Mouse (Mus musculus): ENCODE results near the gene Npr1. TPM values are rescaled to one million over a fixed set of nuclear protein-coding genes. Genes with fewer than 3 reads are reported as not detected.

Gene Npr1
- polyA plus RNA-seq (2014; fragmentation: Nextera tagmentation; extraction: Ambion mirVana), result 1.7 and 3.0 TPM in 2 replicates

DNA sequence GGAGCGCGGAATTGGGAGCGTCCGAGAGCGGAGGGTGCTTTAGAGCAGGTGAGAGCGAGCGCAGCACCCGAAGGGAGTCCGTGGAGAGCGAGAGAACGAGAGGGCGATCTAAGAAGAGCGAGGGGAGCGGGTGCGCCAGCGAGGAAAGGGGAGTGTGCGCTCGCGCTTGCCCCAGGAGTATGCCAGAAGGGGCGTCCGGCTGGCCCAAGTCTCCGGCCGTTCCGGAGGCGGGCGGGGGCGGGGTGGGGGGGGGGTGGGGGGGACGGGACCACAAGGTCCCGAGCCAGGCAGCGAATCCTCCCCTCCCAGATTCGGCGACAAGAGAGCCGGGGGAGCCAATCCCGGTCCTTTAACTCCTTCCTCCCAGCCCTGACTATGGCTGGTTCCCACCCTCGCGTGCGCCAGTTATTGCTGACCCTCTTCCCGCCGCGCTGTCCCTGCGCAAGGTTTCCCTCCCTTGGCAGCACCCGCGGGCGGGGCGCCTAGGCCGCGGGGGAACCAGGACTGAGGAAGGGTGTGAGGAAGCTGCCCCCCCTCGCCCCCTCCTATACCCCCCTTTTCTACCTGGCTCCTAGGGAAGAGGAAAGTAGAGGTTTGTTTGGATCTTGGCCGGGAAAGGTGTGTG, at the start of gene Npr1:
Npr1 (minus strand) TSS at position 181 of the 625 bp plus-strand sequence.
- Histone ChIP-seq H3K9me3 (replicated peaks; ENCODE audit: control insufficient read depth, low read length) (no peaks in the 10 kb centered on the region), H3K9ac (replicated peaks; ENCODE audit: low read length) (peak within 1 kb of the TSS; percentile 51), H3K27me3 (ENCODE audit: control insufficient read depth, insufficient read depth, low read length) (peaks cover 30% of the 10 kb centered on the region), H3K4me2 (ENCODE audit: low read depth, low read length) (peak within 1 kb of the TSS; percentile 79), H3K4me1 (ENCODE audit: control insufficient read depth, insufficient read depth, low read length) (peaks cover 5% of the 10 kb centered on the region), H3K27ac (replicated peaks; ENCODE audit: low read depth, low read length) (no peak within 1 kb of the TSS), H3K4me3 (ENCODE audit: low read depth, low read length) (peak within 1 kb of the TSS; percentile 45), H3K36me3 (replicated peaks; ENCODE audit: control insufficient read depth, insufficient read depth, low read depth, low read length) (no peaks in the 10 kb centered on the region)
- ATAC-seq (replicated peaks; ENCODE audit: insufficient number of reproducible peaks, low FRiP score, low TSS enrichment, low read depth) (0 out of 2 replicates have a peak, but pooled peaks have one; percentile 20), DNase-seq (ENCODE audit: low spot score) (peak; percentile 28)
- under 1% methylated on average over 33 of the region's 49 CpGs for WGBS

- Histone ChIP-seq H3K9me3 (replicated peaks; ENCODE audit: control insufficient read depth, low read length) (no peaks in the 10 kb centered on the region), H3K27ac (replicated peaks; ENCODE audit: low read depth, low read length) (no peak overlapping the region), H3K9ac (replicated peaks; ENCODE audit: low read length) (peak overlapping the region; percentile 52; the same call in 1 of the 2 replicates), H3K4me3 (ENCODE audit: low read depth, low read length) (peak overlapping the region; percentile 29; the same call in 1 of the 2 replicates), H3K4me1 (ENCODE audit: control insufficient read depth, insufficient read depth, low read length) (peaks cover 9% of the 10 kb centered on the region), H3K27me3 (ENCODE audit: control insufficient read depth, insufficient read depth, low read length) (0 out of 2 replicates have a peak, but pooled peaks cover 8% of the 10 kb centered on the region), H3K4me2 (ENCODE audit: low read depth, low read length) (peak overlapping the region; percentile 73), H3K36me3 (replicated peaks; ENCODE audit: control insufficient read depth, insufficient read depth, low read depth, low read length) (no peaks in the 10 kb centered on the region)
- no peak for DNase-seq (ENCODE audit: low spot score)
- WGBS, result 61% methylated on average over 1 of the region's 1 CpGs
- ATAC-seq (replicated peaks; ENCODE audit: insufficient number of reproducible peaks, low FRiP score, low TSS enrichment, low read depth), result 0 out of 2 replicates have a peak, but pooled peaks have one; percentile 8
These were observed 49.6 kb upstream of the Npr1 start for GRCm38 (mm10) chr3:90515242-90515641.

DNA sequence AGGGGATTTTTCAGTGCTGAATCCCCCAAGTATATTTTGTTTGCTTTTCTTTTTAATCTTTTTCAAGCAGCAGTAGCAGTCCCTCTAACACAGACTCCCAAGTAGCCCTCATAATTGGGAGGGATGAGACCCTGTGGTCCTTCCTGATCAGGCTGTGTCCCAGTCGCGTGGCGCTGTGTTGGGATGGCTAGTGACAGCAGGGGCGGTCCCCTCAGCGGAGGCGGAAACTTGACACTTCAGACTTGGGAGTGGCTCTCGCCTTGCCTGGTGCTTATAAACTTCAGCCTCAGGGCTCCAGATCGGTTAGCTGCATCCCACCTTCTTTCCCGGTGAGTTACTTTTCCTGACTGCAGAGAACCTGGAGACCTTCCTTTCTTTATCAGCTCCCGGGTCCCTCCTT, 49.0 kb upstream of the Npr1 start:
- Histone ChIP-seq H3K4me2 (ENCODE audit: low read depth, low read length) (peak overlapping the region; percentile 73), H3K4me3 (ENCODE audit: low read depth, low read length) (peak overlapping the region; percentile 29), H3K9me3 (replicated peaks; ENCODE audit: control insufficient read depth, low read length) (no peaks in the 10 kb centered on the region), H3K27me3 (ENCODE audit: control insufficient read depth, insufficient read depth, low read length) (0 out of 2 replicates have a peak, but pooled peaks cover 8% of the 10 kb centered on the region), H3K4me1 (ENCODE audit: control insufficient read depth, insufficient read depth, low read length) (peaks cover 9% of the 10 kb centered on the region), H3K27ac (replicated peaks; ENCODE audit: low read depth, low read length) (no peak overlapping the region), H3K36me3 (replicated peaks; ENCODE audit: control insufficient read depth, insufficient read depth, low read depth, low read length) (no peaks in the 10 kb centered on the region), H3K9ac (replicated peaks; ENCODE audit: low read length) (peak overlapping the region; percentile 52)
- DNase-seq (ENCODE audit: low spot score), result peak; percentile 79
- under 1% methylated on average over 10 of the region's 10 CpGs for WGBS
- ATAC-seq (replicated peaks; ENCODE audit: insufficient number of reproducible peaks, low FRiP score, low TSS enrichment, low read depth), result peak; percentile 64

GRCm38 (mm10) chr3:90513796-90514590, 48.3 kb upstream of the Npr1 start, which contains the start of the genes S100a1 and S100a13:
TSS of gene S100a1 (minus strand) at chr3:90514392.
TSS of gene S100a13 (plus strand) at chr3:90514435.
- Histone ChIP-seq H3K36me3 (replicated peaks; ENCODE audit: control insufficient read depth, insufficient read depth, low read depth, low read length) (no peaks in the 10 kb centered on the region), H3K9me3 (replicated peaks; ENCODE audit: control insufficient read depth, low read length) (no peaks in the 10 kb centered on the region), H3K4me2 (ENCODE audit: low read depth, low read length) (peak within 1 kb of the TSS; percentile 73), H3K27ac (replicated peaks; ENCODE audit: low read depth, low read length) (no peak within 1 kb of the TSS), H3K9ac (replicated peaks; ENCODE audit: low read length) (peak within 1 kb of the TSS; percentile 52), H3K4me1 (ENCODE audit: control insufficient read depth, insufficient read depth, low read length) (peaks cover 9% of the 10 kb centered on the region), H3K27me3 (ENCODE audit: control insufficient read depth, insufficient read depth, low read length) (0 out of 2 replicates have a peak, but pooled peaks cover 8% of the 10 kb centered on the region), H3K4me3 (ENCODE audit: low read depth, low read length) (peak within 1 kb of the TSS; percentile 29)
- ATAC-seq (replicated peaks; ENCODE audit: insufficient number of reproducible peaks, low FRiP score, low TSS enrichment, low read depth), result 0 out of 2 replicates have a peak, but pooled peaks have one; percentile 22
- no peak for DNase-seq (ENCODE audit: low spot score)
- 4% methylated on average over 25 of the region's 25 CpGs for WGBS

GRCm38 (mm10) chr3:90512948-90513642, 47.4 kb upstream of the Npr1 start:
- Histone ChIP-seq H3K27ac (replicated peaks; ENCODE audit: low read depth, low read length) (no peak overlapping the region), H3K4me1 (ENCODE audit: control insufficient read depth, insufficient read depth, low read length) (peaks cover 9% of the 10 kb centered on the region), H3K9ac (replicated peaks; ENCODE audit: low read length) (no peak overlapping the region), H3K4me2 (ENCODE audit: low read depth, low read length) (no peak overlapping the region), H3K4me3 (ENCODE audit: low read depth, low read length) (no peak overlapping the region), H3K36me3 (replicated peaks; ENCODE audit: control insufficient read depth, insufficient read depth, low read depth, low read length) (no peaks in the 10 kb centered on the region), H3K9me3 (replicated peaks; ENCODE audit: control insufficient read depth, low read length) (no peaks in the 10 kb centered on the region), H3K27me3 (ENCODE audit: control insufficient read depth, insufficient read depth, low read length) (0 out of 2 replicates have a peak, but pooled peaks cover 8% of the 10 kb centered on the region)
- DNase-seq (ENCODE audit: low spot score) (no peak), ATAC-seq (replicated peaks; ENCODE audit: insufficient number of reproducible peaks, low FRiP score, low TSS enrichment, low read depth) (no peak)
- WGBS, result 75% methylated on average over 9 of the region's 9 CpGs

DNA sequence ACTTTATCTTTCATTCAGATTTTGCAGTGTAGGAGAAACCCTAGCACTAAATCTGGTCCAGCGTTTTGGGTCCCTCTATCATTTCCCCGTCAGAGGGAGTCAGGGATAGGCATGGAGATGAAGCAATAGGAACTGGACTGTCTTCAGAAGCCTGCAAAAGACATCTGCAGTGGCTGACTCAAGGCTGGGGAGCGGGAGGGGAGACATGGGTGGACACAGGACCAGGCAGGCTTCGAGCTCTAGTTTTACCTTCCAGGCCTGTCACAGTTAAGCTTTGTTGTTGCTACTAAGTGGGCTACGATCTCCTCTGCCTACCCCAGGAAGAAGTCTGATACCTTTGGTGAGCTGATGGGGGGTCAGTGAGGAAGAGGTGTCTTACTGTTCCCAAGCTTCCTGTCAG, 46.6 kb upstream of the Npr1 start:
- Histone ChIP-seq H3K36me3 (replicated peaks; ENCODE audit: control insufficient read depth, insufficient read depth, low read depth, low read length) (no peaks in the 10 kb centered on the region; the same call in 1 of the 2 replicates), H3K4me3 (ENCODE audit: low read depth, low read length) (no peak overlapping the region), H3K9me3 (replicated peaks; ENCODE audit: control insufficient read depth, low read length) (no peaks in the 10 kb centered on the region), H3K9ac (replicated peaks; ENCODE audit: low read length) (no peak overlapping the region), H3K27ac (replicated peaks; ENCODE audit: low read depth, low read length) (no peak overlapping the region), H3K4me1 (ENCODE audit: control insufficient read depth, insufficient read depth, low read length) (peaks cover 9% of the 10 kb centered on the region), H3K27me3 (ENCODE audit: control insufficient read depth, insufficient read depth, low read length) (0 out of 2 replicates have a peak, but pooled peaks cover 8% of the 10 kb centered on the region), H3K4me2 (ENCODE audit: low read depth, low read length) (no peak overlapping the region)
- ATAC-seq (replicated peaks; ENCODE audit: insufficient number of reproducible peaks, low FRiP score, low TSS enrichment, low read depth) (no peak), DNase-seq (ENCODE audit: low spot score) (no peak)
- WGBS, result 88% methylated on average over 5 of the region's 5 CpGs

- H3K27me3 ChIP-seq (ENCODE audit: control insufficient read depth, insufficient read depth, low read length), result 0 out of 2 replicates have a peak, but pooled peaks cover 8% of the 10 kb centered on the region
- H3K9ac ChIP-seq (replicated peaks; ENCODE audit: low read length), result no peak overlapping the region
- H3K4me2 ChIP-seq (ENCODE audit: low read depth, low read length), result no peak overlapping the region
- H3K4me1 ChIP-seq (ENCODE audit: control insufficient read depth, insufficient read depth, low read length), result peaks cover 6% of the 10 kb centered on the region
- no peak overlapping the region for H3K27ac ChIP-seq (replicated peaks; ENCODE audit: low read depth, low read length)
- H3K9me3 ChIP-seq (replicated peaks; ENCODE audit: control insufficient read depth, low read length), result no peaks in the 10 kb centered on the region
- WGBS, result 9% methylated on average over 2 of the region's 2 CpGs
- peaks cover 10% of the 10 kb centered on the region for H3K36me3 ChIP-seq (replicated peaks; ENCODE audit: control insufficient read depth, insufficient read depth, low read depth, low read length)
- ATAC-seq (replicated peaks; ENCODE audit: insufficient number of reproducible peaks, low FRiP score, low TSS enrichment, low read depth), result peak; percentile 22; the same call in 1 of the 2 replicates
- no peak overlapping the region; the same call in 1 of the 2 replicates for H3K4me3 ChIP-seq (ENCODE audit: low read depth, low read length)
- no peak for DNase-seq (ENCODE audit: low spot score)
These were observed 44.1 kb upstream of the Npr1 start for GRCm38 (mm10) chr3:90509747-90510123.
